Mouse (Mus musculus) bone marrow macrophage, adult 2 months (primary cell): Measurements from ENCODE around the gene Rundc1.
"Not testable (repeated sequence)": the region's sequence is repeated elsewhere in the genome, so short reads cannot be mapped to it uniquely, and the experiment has no call there.

Experiments used
- CTCF ChIP-seq: IDR thresholded peaks from 2 replicates; pipeline ENCODE4 v1.5.1; 2012; ENCODE audit warnings: low read depth, mild to moderate bottlenecking, low read length, moderate library complexity
- POLR2A ChIP-seq: IDR thresholded peaks from 2 replicates; pipeline ENCODE4 v1.6.1; 2012; ENCODE audit warnings: mild to moderate bottlenecking, low read depth, low read length, borderline replicate concordance

DNA sequence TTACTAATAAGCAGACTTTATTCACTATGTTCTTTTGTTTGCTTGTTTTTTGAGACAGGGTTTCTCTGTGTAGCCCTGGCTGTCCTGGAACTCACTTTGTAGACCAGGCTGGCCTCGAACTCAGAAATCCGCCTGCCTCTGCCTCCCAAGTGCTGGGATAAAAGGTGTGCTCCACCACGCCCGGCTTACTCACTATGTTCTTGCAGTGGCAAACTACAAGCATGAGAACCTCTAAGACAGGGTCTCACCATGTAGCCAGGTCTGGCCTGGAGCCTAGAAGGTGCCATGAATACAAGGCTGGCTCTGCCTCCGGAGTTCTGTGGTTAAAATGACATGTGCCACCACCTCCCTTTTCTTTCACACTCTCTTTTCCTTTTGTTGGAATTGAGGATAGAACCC lies 41.7 kb downstream of the Rundc1 start:
- TF ChIP-seq CTCF, POLR2A: not testable (repeated sequence)
